Mouse (Mus musculus): ENCODE data around the gene Fmo6. TPM values are rescaled to one million over a fixed set of nuclear protein-coding genes. Genes with fewer than 3 reads are reported as not detected.

Gene Fmo6
- polyA plus RNA-seq, 1 experiment from 2014 or later = not detected

DNA sequence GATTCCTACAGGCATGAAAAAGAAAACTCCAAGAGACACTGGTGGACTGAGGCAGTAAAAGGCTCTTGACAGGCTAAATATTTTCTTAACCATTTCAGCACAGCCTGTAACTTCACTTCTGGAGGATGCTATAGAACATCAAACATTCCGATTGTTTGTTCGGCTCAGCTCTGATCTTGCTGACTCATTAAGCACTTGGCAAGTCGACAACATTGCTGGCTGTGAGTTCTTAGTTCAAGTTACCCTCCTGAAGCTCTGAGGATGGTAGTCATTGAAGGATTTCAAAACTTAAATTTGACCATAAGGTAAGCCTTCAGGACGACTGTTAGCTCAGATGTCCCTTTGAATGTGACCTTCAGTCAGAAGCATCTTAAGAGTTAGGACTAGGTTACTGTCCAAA, 69.9 kb downstream of the Fmo6 start:
- Histone ChIP-seq H3K9me3 (peaks cover 9% of the 10 kb centered on the region; the same call in 1 of the 2 replicates), H3K4me1 (peaks cover 25% of the 10 kb centered on the region), H3K27me3 (replicated peaks; ENCODE audit: low read depth, poor library complexity, severe bottlenecking) (no peaks in the 10 kb centered on the region), H3K36me3 (replicated peaks) (no peaks in the 10 kb centered on the region), H3K27ac (replicated peaks) (no peak overlapping the region), H3K4me3 (no peak overlapping the region)
- no peak for DNase-seq (ENCODE audit: low spot score)
- 90% methylated on average over 4 of the region's 4 CpGs for WGBS

Other genes with a start within 250 kb of the Fmo6 start
- 151 and 156 TPM in 2 replicates for gene Prrc2c, start 197.0 kb downstream of the Fmo6 start, polyA plus RNA-seq (2016; fragmentation: Nextera tagmentation; extraction: Ambion mirVana)
- gene Fmo4, start 123.5 kb downstream of the Fmo6 start, polyA plus RNA-seq (2016; fragmentation: Nextera tagmentation; extraction: Ambion mirVana) = 0.09 TPM in 1 of 2 replicates, not detected in the other
- gene Fmo1, start 70.9 kb downstream of the Fmo6 start, polyA plus RNA-seq (2016; fragmentation: Nextera tagmentation; extraction: Ambion mirVana) = 4.3 and 4.9 TPM in 2 replicates
- not detected in 2 replicates for gene Fmo2, start 38.8 kb downstream of the Fmo6 start, polyA plus RNA-seq (2016; fragmentation: Nextera tagmentation; extraction: Ambion mirVana)
- gene Fmo3, start 47.0 kb upstream of the Fmo6 start, polyA plus RNA-seq (2016; fragmentation: Nextera tagmentation; extraction: Ambion mirVana) = not detected in 2 replicates
- gene Mroh9, start 148.2 kb upstream of the Fmo6 start, polyA plus RNA-seq (2016; fragmentation: Nextera tagmentation; extraction: Ambion mirVana) = not detected in 2 replicates

Measured in embryonic facial prominence, embryonic 10.5 days (tissue).